Mouse (Mus musculus) liver, adult 2 months (tissue): ENCODE results near the gene Sytl2.

Source experiments
- CTCF ChIP-seq: fragments of 200-500 bp; IDR thresholded peaks from 2 replicates; pipeline ENCODE4 v1.5.1; 2011; ENCODE audit warnings: low read depth, low read length, control low read depth
- POLR2A ChIP-seq: fragments of 200-500 bp; IDR thresholded peaks from 2 replicates; pipeline ENCODE4 v1.6.1; 2011; ENCODE audit warnings: low read length, control low read depth; ENCODE audit not compliant: insufficient read depth; ENCODE audit errors: extremely low read depth

DNA sequence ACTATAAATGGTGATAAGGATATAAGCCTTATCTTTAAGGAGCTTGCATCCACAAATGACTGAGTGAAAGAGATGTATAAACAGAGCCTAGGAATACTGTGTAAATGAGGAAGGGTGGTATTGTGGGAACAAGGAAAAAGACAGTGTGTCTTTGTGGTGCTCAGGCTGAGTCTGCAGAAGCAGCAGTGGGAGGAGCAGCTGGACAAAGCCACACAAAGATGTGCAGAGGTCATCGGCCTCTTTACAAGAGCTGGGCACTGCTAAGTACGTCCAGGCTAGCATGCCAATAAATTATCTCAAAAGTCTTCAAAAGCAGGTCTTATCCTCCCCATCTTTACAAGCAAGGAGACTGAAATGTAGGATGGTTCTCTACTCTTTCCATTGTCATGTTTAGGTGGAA lies 53.9 kb downstream of the Sytl2 start:
- TF ChIP-seq POLR2A (no peak), CTCF (no peak)
